Mouse (Mus musculus) lung, postnatal 0 days (tissue): ENCODE data around the gene Ccdc177. TPM values are rescaled to one million over a fixed set of nuclear protein-coding genes. Genes with fewer than 3 reads are reported as not detected.

Experiments
- ATAC-seq: fragments of 200-750 bp; cut with Nextera tagmentation; 2 replicates; pipeline ENCODE4 v1.8.0; 2017; ENCODE audit warnings: moderate library complexity
- DNase-seq: peaks from one replicate; pipeline ENCODE4 v3.0.0-alpha.2; 2016; ENCODE audit warnings: low spot score
- H3K27ac ChIP-seq: fragments of 300-500 bp; sonication (generic); 2 replicates; pipeline ENCODE4 v1.5.1; 2014; ENCODE audit warnings: antibody characterized with exemption, mild to moderate bottlenecking, low read length, mixed read lengths
- H3K27me3 ChIP-seq: fragments of 300-500 bp; sonication (generic); replicated peaks from 2 replicates; pipeline ENCODE4 v1.6.1; 2014; ENCODE audit warnings: low read length, mixed read lengths; ENCODE audit not compliant: insufficient read depth
- H3K36me3 ChIP-seq: fragments of 300-500 bp; sonication (generic); 2 replicates; pipeline ENCODE4 v1.6.1; 2014; ENCODE audit warnings: low read length, mixed read lengths; ENCODE audit not compliant: insufficient read depth
- H3K4me1 ChIP-seq: fragments of 300-500 bp; sonication (generic); 2 replicates; pipeline ENCODE4 v1.6.1; 2014; ENCODE audit warnings: antibody characterized with exemption, low read depth, low read length, mixed read lengths; ENCODE audit not compliant: insufficient read depth
- H3K4me2 ChIP-seq: fragments of 300-500 bp; sonication (generic); replicated peaks from 2 replicates; pipeline ENCODE4 v1.6.1; 2014; ENCODE audit warnings: low read depth, mild to moderate bottlenecking, low read length, moderate library complexity, mixed read lengths
- H3K4me3 ChIP-seq: fragments of 300-500 bp; sonication (generic); 2 replicates; pipeline ENCODE4 v1.5.1; 2014; ENCODE audit warnings: low read depth, low read length
- H3K9ac ChIP-seq: fragments of 300-500 bp; sonication (generic); replicated peaks from 2 replicates; pipeline ENCODE4 v1.6.1; 2014; ENCODE audit warnings: low read depth, mild to moderate bottlenecking
- H3K9me3 ChIP-seq: fragments of 300-500 bp; sonication (generic); 2 replicates; pipeline ENCODE4 v1.6.1; 2016; ENCODE audit warnings: low read length, mixed read lengths
- CTCF ChIP-seq: IDR thresholded peaks from 2 replicates; pipeline ENCODE4 v1.5.1; 2016; ENCODE audit warnings: antibody characterized with exemption, mild to moderate bottlenecking
- EP300 ChIP-seq: IDR thresholded peaks from 2 replicates; pipeline ENCODE4 v1.6.1; 2016; ENCODE audit warnings: antibody characterized with exemption, mild to moderate bottlenecking, control low read depth
- WGBS: fragments of 180-500 bp; shearing (Covaris S2); extraction: QIAGEN DNeasy Blood & Tissue Kit; methylation state at CpG from one replicate; pipeline ENCODE4 v1.1.7; 2014; 5-methylcytosine and 5-hydroxymethylcytosine counted together
- polyA plus RNA-seq: library from polyadenylated mRNA; unstranded; fragments of >200 nt; fragmentation: Nextera tagmentation; extraction: Ambion mirVana; gene quantifications from 2 replicates; pipeline ENCODE4 v1.2.1, GENCODE M21; 2015

Ccdc177 gene
- polyA plus RNA-seq, 1 experiment from 2014 or later: 0.02 TPM

DNA sequence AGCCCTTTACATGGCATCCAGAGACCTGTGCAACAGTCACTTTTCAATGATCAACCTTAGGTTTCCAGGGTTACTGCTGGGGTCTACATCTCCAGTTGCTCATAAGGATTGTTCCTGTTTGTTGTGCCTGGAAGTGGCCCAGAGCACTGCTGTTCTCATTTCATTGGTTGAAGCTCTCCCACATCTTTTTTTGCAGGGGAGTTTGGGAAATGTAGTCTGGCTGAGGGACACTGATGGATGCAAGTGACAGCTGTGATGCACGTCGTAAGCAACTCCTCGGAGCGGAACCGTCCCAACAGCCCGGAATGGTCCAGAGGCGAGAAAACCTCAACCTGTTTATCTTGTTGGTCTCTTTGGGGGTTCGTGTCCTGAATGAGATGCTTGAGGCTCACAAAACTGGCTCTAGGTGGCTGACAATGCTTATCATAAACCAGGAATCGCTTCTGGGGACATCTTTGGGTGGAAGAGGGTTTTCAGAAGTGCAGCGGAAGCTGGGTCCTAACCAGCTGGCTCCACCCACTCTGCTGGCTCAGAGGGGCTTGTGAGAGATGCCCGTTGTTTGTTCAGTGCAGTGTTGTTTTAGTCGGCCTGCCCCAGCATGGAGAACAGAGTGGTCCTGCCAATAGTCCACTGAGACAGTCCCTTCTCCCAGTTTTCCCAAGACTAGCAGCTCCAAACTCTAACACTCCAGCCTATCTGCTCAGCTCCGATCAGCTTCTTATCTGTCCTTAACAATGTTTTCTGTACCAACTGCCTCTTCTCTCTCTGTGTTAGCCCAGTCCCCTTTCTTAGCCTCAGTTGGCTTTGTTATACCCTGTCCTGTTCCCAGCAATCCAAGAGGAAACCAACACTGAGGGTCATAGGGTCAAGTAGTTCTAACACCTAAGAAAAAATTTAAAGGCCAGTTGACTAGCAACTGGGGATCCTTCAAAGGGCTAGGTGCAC is 25.7 kb downstream of the Ccdc177 start:
- H3K4me1 ChIP-seq: no peaks in the 10 kb centered on the region
- DNase-seq: no peak
- TF ChIP-seq CTCF (no peak), EP300 (no peak)

DNA sequence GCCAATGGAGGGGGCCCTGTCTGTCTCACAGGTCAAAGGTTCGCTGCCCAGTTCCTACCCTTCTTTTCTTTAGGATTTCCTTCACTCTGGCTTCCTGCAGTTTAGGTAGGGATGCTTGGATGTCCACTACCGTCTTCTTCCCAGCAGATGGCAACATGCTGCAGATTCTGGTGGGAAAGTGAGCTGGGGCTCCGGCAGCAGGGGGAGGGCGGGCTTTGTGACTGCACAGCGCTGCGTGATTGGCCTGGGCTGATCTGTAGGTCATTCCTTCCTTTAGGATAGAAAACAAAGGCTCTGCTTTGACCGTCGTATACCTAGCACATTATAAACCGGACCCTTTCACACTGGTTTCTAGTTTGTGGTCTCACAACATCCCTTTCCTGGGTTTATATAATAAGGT is 29.9 kb downstream of the Ccdc177 start:
- H3K9ac ChIP-seq: no peak overlapping the region
- no peaks in the 10 kb centered on the region for H3K9me3 ChIP-seq
- H3K27me3 ChIP-seq: no peaks in the 10 kb centered on the region
- no peaks in the 10 kb centered on the region for H3K36me3 ChIP-seq
- 9% methylated on average over 9 of the region's 9 CpGs for WGBS
- H3K27ac ChIP-seq: no peak overlapping the region
- no peaks in the 10 kb centered on the region for H3K4me1 ChIP-seq
- ATAC-seq (peak; percentile 90), DNase-seq (peak; percentile 88)
- H3K4me3 ChIP-seq: no peak overlapping the region
- TF ChIP-seq EP300: no peak
- TF ChIP-seq CTCF: peak; percentile 84
- no peak overlapping the region for H3K4me2 ChIP-seq

More for the DNA sequence above, 25.7 kb downstream of the Ccdc177 start:
- H3K36me3 ChIP-seq: no peaks in the 10 kb centered on the region
- no peak for ATAC-seq
- no peak overlapping the region for H3K4me3 ChIP-seq
- H3K27ac ChIP-seq: no peak overlapping the region
- no peaks in the 10 kb centered on the region for H3K27me3 ChIP-seq
- no peak overlapping the region for H3K9ac ChIP-seq
- WGBS: 45% methylated on average over 13 of the region's 13 CpGs
- H3K4me2 ChIP-seq: no peak overlapping the region
- H3K9me3 ChIP-seq: no peaks in the 10 kb centered on the region

DNA sequence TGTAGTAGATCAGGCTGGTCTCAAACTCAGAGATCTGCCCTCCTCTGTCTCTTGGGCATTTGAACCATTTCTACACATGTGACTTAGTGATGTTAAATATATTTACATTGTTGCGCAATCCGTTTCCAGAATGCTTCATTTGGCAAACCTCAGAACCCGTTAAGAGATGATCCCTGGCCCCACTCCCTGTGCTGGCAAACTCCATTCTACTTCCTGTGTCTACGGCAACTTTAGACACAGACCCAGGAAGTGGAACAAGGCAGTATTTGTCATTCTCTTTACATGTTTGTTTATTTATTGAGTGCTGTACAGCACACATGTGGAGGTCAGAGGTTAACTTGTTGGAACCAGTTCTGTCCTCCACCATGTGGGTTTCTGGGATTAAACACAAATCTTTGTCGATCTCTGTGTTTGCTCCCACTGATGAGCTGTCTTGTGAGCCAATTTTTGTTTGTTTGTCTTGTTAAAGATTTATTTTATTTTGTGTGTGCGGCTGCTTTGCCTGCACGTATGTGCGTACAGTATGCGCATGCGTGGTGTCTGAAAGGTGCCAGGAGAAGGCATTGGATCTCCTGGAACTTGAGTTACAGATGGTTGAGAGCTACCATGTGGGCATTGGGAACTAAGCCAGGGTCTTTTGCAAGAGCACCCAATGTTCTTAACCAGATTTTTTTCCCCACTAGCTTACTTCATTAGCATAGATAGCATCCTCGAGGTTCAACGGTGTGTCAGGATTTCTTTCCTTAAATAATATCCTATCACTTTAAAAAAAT is 30.5 kb downstream of the Ccdc177 start:
- Histone ChIP-seq H3K9me3 (no peaks in the 10 kb centered on the region), H3K27me3 (no peaks in the 10 kb centered on the region), H3K4me2 (no peak overlapping the region), H3K9ac (no peak overlapping the region), H3K36me3 (no peaks in the 10 kb centered on the region), H3K27ac (no peak overlapping the region), H3K4me3 (no peak overlapping the region), H3K4me1 (no peaks in the 10 kb centered on the region)
- TF ChIP-seq EP300 (peak; percentile 40), CTCF (no peak)
- DNase-seq (peak; percentile 70), ATAC-seq (peak; percentile 64)
- 46% methylated on average over 12 of the region's 12 CpGs for WGBS

DNA sequence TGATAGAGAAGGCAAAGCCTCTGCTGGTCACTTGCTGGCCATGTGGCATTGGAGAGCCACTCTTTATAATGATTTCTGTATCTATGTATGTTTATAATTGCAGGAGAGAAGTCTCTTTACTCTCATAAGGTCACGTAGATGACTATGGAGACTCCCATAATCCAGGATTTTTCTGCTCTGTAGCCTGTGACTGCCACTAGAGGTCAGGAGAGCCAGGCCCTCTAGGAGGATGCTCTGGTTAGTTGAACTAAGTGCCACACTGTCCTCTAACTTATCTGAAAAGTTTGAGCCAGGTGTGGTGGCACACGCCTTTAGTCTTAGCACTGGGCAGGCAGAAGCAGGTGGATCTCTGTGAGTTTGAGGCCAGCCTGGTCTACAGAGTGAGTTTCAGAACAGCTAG is 31.7 kb downstream of the Ccdc177 start:
- Histone ChIP-seq H3K9ac (no peak overlapping the region), H3K27me3 (no peaks in the 10 kb centered on the region), H3K4me2 (no peak overlapping the region), H3K36me3 (no peaks in the 10 kb centered on the region), H3K27ac (no peak overlapping the region), H3K4me3 (no peak overlapping the region), H3K4me1 (no peaks in the 10 kb centered on the region), H3K9me3 (no peaks in the 10 kb centered on the region)
- ATAC-seq (no peak), DNase-seq (no peak)
- 51% methylated on average over 2 of the region's 2 CpGs for WGBS
- TF ChIP-seq CTCF (peak; percentile 61), EP300 (no peak)

DNA sequence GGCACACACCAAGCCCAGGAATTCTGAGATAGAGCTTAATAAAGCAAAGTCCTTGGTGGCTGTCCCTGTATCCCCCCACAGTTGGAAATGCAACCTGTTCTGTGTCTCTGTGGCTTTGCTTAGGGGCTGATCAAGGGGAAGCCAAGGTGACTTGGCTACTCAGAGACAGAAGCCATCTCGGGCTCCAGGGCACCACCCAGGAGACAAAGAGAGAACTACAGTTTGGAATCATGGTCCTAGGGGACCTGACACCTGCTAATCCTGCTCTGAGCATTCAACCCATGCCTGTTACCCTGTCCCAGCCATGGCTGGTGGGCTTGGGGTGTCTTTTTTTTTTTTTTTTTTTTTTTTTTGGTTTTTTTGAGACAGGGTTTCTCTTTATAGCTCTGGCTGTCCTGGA is 32.3 kb downstream of the Ccdc177 start:
- Histone ChIP-seq H3K4me2 (no peak overlapping the region), H3K9ac (no peak overlapping the region), H3K27me3 (no peaks in the 10 kb centered on the region), H3K27ac (no peak overlapping the region), H3K36me3 (no peaks in the 10 kb centered on the region), H3K4me3 (no peak overlapping the region), H3K4me1 (no peaks in the 10 kb centered on the region), H3K9me3 (no peaks in the 10 kb centered on the region)
- TF ChIP-seq CTCF: no peak
- TF ChIP-seq EP300: no peak
- 15% methylated on average over 1 of the region's 1 CpGs for WGBS
- no peak for DNase-seq
- ATAC-seq: no peak

DNA sequence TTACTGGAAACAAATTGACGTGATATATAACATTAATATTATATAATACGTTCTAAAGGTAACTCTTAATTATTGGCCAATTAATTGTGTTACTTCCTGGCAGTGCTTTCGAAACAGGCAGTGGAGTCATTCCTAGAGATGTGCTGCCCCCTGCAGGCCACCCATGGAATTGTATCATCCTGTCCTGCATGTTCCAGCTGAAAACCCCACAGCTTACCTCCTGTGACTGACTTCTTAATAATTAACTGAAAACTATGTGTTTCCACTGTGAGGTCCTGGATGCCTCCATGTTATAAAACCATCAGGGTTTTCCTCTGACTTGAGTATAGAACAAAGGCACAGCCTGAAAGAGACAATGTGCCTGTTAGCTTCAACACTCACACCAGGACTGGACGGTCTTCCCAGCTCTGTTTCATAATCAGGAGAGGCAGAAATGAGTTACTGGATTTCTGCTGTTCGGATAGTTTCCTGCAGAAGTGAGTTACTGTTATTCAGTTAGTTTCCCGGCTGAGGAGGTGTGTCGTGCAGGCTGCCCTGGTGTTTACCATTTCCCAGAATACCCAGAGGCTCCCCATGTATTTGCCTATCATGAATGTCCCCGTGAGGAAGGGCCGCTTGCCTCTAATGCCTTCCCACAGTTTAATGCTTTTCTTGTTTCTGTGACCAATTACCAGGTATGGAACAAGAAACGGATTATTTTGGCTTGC is 35.5 kb downstream of the Ccdc177 start:
- Histone ChIP-seq H3K36me3 (no peaks in the 10 kb centered on the region), H3K9ac (no peak overlapping the region), H3K4me2 (no peak overlapping the region), H3K27me3 (no peaks in the 10 kb centered on the region), H3K4me1 (no peaks in the 10 kb centered on the region), H3K4me3 (no peak overlapping the region), H3K27ac (no peak overlapping the region), H3K9me3 (no peaks in the 10 kb centered on the region)
- ATAC-seq (peak; percentile 43; the same call in 1 of the 2 replicates), DNase-seq (peak; percentile 85)
- WGBS: 23% methylated on average over 10 of the region's 10 CpGs
- TF ChIP-seq EP300 (no peak), CTCF (peak; percentile 91)
